Comparison of ENCODE assay signal across 12 mouse cellular contexts in genomic region chr1:167761785-167762223, GRCm38 (mm10).
DNase-seq lines count a peak whose midpoint lies in the region; ATAC-seq and TF ChIP-seq lines count a peak whose summit lies in the region.
"Had no signal": no experiment of that assay in that cellular context is flagged by ENCODE, and none has a peak within 500 bp of the region (broad histone marks: within the 10 kb centered on the region; RNA-seq: fewer than 3 reads in every experiment).

No protein-coding gene starts in this region.

- no peak overlapping the region for H3K27ac ChIP-seq in forebrain, embryonic 13.5 days
- H3K27ac ChIP-seq in limb, embryonic 13.5 days = peak overlapping the region; percentile 63
- no peak overlapping the region for H3K27ac ChIP-seq in neural tube, embryonic 13.5 days (replicated peaks)
- no peak overlapping the region for H3K27ac ChIP-seq in intestine, postnatal 0 days (ENCODE audit: low read depth, low read length)
- H3K27ac ChIP-seq: intestine, embryonic 15.5 days had no signal

- peak; percentile 62 for ATAC-seq in forebrain, embryonic 13.5 days
- ATAC-seq in limb, embryonic 13.5 days (ENCODE audit: low FRiP score, low read depth) = peak; percentile 60; the same call in 1 of the 2 replicates
- ATAC-seq in neural tube, embryonic 13.5 days (ENCODE audit: low read depth) = peak; percentile 16; the same call in 1 of the 2 replicates
- ATAC-seq in intestine, postnatal 0 days = no peak
- ATAC-seq: intestine, embryonic 15.5 days had no signal

- no peaks in the 10 kb centered on the region for H3K9me3 ChIP-seq in forebrain, embryonic 13.5 days (replicated peaks)
- no peaks in the 10 kb centered on the region for H3K9me3 ChIP-seq in limb, embryonic 13.5 days
- H3K9me3 ChIP-seq in neural tube, embryonic 13.5 days = no peaks in the 10 kb centered on the region
- no peaks in the 10 kb centered on the region for H3K9me3 ChIP-seq in intestine, postnatal 0 days (ENCODE audit: control insufficient read depth)
- H3K9me3 ChIP-seq: intestine, embryonic 15.5 days had no signal

- H3K27me3 ChIP-seq in forebrain, embryonic 13.5 days = peaks cover 23% of the 10 kb centered on the region
- peaks cover 6% of the 10 kb centered on the region; the same call in 1 of the 2 replicates for H3K27me3 ChIP-seq in limb, embryonic 13.5 days
- peaks cover 94% of the 10 kb centered on the region for H3K27me3 ChIP-seq in neural tube, embryonic 13.5 days
- no peaks in the 10 kb centered on the region for H3K27me3 ChIP-seq in intestine, postnatal 0 days (replicated peaks; ENCODE audit: control insufficient read depth, insufficient read depth, low read length)
- H3K27me3 ChIP-seq: intestine, embryonic 15.5 days had no signal

- 3% methylated on average over 13 of the region's 13 CpGs for WGBS in forebrain, embryonic 13.5 days
- WGBS in limb, embryonic 13.5 days = 6% methylated on average over 13 of the region's 13 CpGs
- WGBS in neural tube, embryonic 13.5 days = 4% methylated on average over 13 of the region's 13 CpGs
- 22% methylated on average over 13 of the region's 13 CpGs for WGBS in intestine, postnatal 0 days

- H3K9ac ChIP-seq in forebrain, embryonic 13.5 days = 0 out of 2 replicates have a peak overlapping the region, but pooled peaks have one; percentile 17
- 0 out of 2 replicates have a peak overlapping the region, but pooled peaks have one; percentile 35 for H3K9ac ChIP-seq in limb, embryonic 13.5 days
- H3K9ac ChIP-seq in neural tube, embryonic 13.5 days = peak overlapping the region; percentile 38; the same call in 1 of the 2 replicates
- no peak overlapping the region for H3K9ac ChIP-seq in intestine, postnatal 0 days (ENCODE audit: low read depth, low read length)
- H3K9ac ChIP-seq: intestine, embryonic 15.5 days had no signal

- no peak for TF ChIP-seq CTCF in intestine, postnatal 0 days (IDR thresholded peaks at IDR 0.05; ENCODE audit: low read depth)

- DNase-seq in left cerebral cortex, postnatal 4 days = peak; percentile 11
- DNase-seq in left cerebral cortex, adult 11 months (ENCODE audit: low spot score) = no peak
- no peak for DNase-seq in gastrocnemius, adult 8-10 months (ENCODE audit: low spot score in 2 of 2)
- DNase-seq in frontal cortex, postnatal 14 days (ENCODE audit: low spot score in 2 of 2) = no peak
- DNase-seq: gastrocnemius, postnatal 14 days; lung, adult 18-20 months had no signal

- H3K4me1 ChIP-seq in forebrain, embryonic 13.5 days = peaks cover 18% of the 10 kb centered on the region; the same call in 1 of the 2 replicates
- peaks cover 39% of the 10 kb centered on the region for H3K4me1 ChIP-seq in limb, embryonic 13.5 days
- H3K4me1 ChIP-seq in neural tube, embryonic 13.5 days (replicated peaks) = peaks cover 40% of the 10 kb centered on the region
- H3K4me1 ChIP-seq in intestine, postnatal 0 days (replicated peaks; ENCODE audit: control insufficient read depth, insufficient read depth, low read length) = no peaks in the 10 kb centered on the region
- H3K4me1 ChIP-seq: intestine, embryonic 15.5 days had no signal

- H3K36me3 ChIP-seq in forebrain, embryonic 13.5 days (ENCODE audit: poor library complexity, severe bottlenecking) = no peaks in the 10 kb centered on the region
- H3K36me3 ChIP-seq in limb, embryonic 13.5 days = no peaks in the 10 kb centered on the region
- H3K36me3 ChIP-seq in neural tube, embryonic 13.5 days = no peaks in the 10 kb centered on the region
- H3K36me3 ChIP-seq in intestine, postnatal 0 days (ENCODE audit: control insufficient read depth, insufficient read depth) = no peaks in the 10 kb centered on the region
- H3K36me3 ChIP-seq: intestine, embryonic 15.5 days had no signal

- intact Hi-C loops in left cerebral cortex, postnatal 4 days (cut with DNase I) = no loop called here

- H3K4me3 ChIP-seq in forebrain, embryonic 13.5 days = no peak overlapping the region
- no peak overlapping the region for H3K4me3 ChIP-seq in limb, embryonic 13.5 days
- no peak overlapping the region for H3K4me3 ChIP-seq in neural tube, embryonic 13.5 days
- H3K4me3 ChIP-seq in intestine, postnatal 0 days (ENCODE audit: low read depth, low read length) = no peak overlapping the region
- H3K4me3 ChIP-seq: intestine, embryonic 15.5 days; myocyte had no signal

- H3K4me2 ChIP-seq in forebrain, embryonic 13.5 days = peak overlapping the region; percentile 34
- H3K4me2 ChIP-seq in limb, embryonic 13.5 days (replicated peaks) = peak overlapping the region; percentile 41
- peak overlapping the region; percentile 20; the same call in 1 of the 2 replicates for H3K4me2 ChIP-seq in neural tube, embryonic 13.5 days
- H3K4me2 ChIP-seq in intestine, postnatal 0 days (replicated peaks; ENCODE audit: low read depth) = no peak overlapping the region
- H3K4me2 ChIP-seq: intestine, embryonic 15.5 days had no signal
